Mouse (Mus musculus): ENCODE data around the gene Mknk2.
"Not testable (repeated sequence)": the region's sequence is repeated elsewhere in the genome, so short reads cannot be mapped to it uniquely, and the experiment has no call there.

The Mknk2 gene

DNA sequence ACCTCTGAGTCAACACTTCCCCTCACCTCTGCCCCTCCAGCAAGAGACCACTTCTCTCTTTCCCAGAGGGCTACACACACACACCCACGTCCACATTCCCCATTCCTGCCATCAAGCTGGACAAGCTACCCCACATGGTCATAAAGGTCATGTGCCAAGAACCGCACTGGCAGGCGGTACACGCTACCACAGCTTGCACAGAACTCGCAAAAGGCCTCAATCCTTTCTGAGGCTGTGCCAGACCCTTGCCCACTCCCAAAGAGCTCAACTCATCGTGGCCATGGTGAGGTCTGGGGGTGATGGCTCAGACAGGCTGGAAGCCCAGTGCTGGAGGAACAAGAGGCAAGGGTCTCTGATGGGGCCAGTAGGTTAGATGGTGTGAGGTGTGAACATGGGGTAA lies 23.0 kb downstream of the Mknk2 start:
- in situ Hi-C loops (cut with MboI; ENCODE audit: low sequenced_read_pairs) = no loop called here

DNA sequence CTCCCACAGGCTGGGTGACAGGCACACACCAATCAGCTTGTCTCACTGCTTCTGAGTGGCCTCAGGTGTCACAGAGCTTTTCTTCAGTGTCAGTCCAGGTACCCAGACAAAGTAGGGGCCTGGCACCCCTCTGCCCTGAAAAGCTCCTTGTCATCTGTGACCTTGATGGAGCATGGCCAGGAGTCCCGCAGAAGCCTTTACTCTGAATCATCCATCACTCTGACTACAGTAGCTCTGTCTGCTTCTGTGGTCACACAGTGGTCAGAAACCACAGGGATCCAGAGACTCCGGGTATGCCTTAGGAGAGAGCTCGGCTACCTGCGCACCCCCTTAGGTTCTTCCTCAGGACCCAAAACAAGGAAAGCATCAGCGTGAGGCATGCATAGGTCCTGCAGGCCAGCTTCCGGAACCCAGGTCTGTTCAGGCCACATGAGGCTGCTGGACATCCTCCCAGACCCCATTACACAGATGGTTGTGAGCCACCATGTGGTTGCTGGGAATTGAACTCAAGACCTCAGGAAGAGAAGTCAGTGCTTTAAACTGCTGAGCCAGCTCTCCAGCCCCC lies 24.7 kb downstream of the Mknk2 start:
- in situ Hi-C loops (cut with MboI; ENCODE audit: low sequenced_read_pairs) = no loop called here

DNA sequence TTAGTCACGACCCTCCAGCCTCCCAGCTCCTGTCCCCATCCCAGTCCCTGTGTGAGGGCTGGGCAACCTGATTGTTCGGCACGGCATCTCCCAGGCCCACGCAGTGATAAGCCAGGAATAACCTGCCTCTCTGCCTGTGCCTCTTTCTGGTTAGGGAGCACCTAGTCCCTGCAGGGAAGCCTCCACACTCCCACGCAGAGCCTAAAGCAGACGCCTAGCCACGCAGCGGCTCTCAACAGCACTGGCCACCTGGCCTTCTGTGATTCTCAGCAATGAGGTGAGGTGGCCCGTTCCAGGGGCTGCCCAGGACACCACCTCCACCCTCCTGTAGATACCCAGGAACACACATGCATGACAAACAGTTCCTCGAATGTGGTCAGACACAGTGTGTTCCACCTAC lies 27.5 kb downstream of the Mknk2 start:
- in situ Hi-C loops (cut with MboI; ENCODE audit: low sequenced_read_pairs) = no loop called here

DNA sequence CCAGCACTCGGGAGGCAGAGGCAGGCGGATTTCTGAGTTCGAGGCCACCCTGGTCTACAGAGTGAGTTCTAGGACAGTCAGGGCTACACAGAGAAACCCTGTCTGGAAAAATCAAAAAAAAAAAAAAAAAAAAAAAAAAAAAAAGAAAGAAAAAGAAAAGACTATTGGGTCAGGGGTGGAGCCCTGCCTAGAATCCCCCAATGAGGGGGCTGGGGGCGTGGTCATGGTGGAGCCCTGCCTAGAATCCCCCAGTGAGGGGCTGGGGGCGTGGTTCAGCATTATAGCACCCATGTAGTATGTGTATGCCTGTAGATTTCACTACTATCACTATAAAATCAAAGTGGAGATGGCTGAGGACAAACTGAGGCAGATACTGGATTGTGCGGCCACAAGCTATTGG lies 28.0 kb downstream of the Mknk2 start:
- in situ Hi-C loops (cut with MboI; ENCODE audit: low sequenced_read_pairs) = not testable (repeated sequence)

DNA sequence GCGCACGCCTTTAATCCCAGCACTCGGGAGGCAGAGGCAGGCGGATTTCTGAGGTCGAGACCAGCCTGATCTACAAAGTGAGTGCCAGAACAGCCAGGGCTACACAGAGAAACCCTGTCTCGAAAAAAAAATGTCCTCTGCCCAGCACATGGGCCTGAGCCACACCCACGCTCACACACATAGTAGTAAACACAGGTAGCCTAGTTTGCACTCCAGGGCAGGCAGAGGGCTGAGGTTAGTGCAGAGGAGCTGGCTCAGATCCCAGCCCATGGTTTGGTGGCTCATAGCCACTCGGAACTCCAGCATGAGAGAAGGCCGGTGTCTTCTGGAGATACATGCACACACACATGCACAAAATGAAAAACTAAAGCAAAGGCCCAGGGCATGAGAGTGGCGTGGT lies 31.0 kb downstream of the Mknk2 start:
- in situ Hi-C loops (cut with MboI; ENCODE audit: low sequenced_read_pairs) = no loop called here

DNA sequence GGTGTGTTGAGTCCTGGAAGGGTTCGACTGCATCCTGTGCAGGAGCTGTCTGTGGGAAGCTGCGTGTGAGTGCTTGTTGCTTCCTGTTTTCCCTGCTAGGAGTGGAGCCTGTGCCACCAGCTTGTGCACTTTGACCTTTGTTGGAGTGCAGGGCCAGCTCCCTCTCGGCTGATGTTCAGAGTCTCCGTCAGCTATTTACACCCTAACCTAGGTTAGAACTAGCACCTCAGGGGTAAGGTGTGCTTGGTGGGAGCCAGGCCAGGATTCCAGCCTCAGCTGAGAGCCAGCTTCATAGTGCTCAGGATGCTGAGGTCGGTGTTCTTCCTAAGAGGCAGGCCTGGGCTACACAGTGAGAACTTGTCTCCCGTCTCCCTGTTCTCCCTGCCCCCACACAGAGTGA lies 42.6 kb downstream of the Mknk2 start:
- in situ Hi-C loops (cut with MboI; ENCODE audit: low sequenced_read_pairs) = no loop called here

DNA sequence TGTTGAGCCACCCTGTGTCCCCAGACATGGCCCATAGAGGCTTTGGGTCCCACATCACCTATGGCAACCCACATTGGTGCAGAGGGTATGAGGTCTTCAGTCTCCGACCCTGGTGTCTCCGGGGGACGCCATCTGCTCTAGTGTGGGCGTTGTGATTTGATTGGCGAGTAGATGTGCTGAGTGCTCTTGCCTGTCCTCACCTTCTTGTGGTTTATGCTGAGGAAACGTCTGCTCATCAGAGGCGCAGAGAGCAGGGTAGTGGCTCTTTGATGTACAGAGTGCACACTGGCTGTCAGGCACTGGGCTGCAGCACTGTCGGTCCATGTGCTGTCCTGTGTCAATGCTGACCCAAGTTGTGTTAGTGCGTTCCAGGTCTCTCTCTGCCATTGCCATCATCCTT lies 49.0 kb downstream of the Mknk2 start:
- in situ Hi-C loops (cut with MboI; ENCODE audit: low sequenced_read_pairs) = no loop called here

DNA sequence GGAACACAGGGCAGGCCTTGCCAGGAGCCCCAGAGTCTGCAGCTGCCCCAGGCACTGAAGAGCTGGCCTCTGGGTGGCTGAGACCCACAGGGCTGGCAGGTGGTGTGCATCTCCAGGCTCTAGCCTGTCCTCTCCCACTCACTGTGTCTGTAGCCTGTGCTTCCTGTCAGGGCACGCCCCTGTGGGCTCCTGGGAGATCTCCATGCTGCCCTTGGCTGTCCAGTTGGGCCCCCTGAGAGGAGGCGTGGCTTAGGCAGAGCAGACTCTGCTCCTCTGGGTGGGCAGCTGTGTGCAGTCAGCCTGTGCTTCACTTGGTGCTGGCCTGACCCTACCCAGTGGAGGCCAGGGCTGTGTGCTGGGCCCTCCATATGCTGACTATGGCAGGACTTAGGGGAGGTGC lies 50.2 kb downstream of the Mknk2 start:
- in situ Hi-C loops (cut with MboI; ENCODE audit: low sequenced_read_pairs) = no loop called here

DNA sequence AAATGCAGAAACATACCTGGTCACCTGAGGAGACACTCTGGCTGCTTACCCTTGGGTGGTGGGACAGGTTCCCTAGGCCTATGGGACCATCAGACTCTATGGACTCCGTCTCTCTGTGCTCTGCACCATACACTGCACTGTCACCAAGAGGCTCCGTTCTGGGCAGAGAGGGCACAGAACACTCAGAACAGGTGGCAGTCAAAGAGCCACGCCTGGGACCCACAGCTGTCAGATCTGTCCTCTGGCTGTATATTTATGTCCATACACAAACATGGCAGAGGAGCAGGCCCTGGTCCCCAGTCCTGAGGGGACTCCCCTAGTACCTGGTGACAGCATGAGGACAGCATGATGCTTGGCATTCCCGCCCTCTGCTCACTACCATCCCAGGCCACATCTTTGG lies 52.1 kb downstream of the Mknk2 start:
- in situ Hi-C loops (cut with MboI; ENCODE audit: low sequenced_read_pairs) = no loop called here

DNA sequence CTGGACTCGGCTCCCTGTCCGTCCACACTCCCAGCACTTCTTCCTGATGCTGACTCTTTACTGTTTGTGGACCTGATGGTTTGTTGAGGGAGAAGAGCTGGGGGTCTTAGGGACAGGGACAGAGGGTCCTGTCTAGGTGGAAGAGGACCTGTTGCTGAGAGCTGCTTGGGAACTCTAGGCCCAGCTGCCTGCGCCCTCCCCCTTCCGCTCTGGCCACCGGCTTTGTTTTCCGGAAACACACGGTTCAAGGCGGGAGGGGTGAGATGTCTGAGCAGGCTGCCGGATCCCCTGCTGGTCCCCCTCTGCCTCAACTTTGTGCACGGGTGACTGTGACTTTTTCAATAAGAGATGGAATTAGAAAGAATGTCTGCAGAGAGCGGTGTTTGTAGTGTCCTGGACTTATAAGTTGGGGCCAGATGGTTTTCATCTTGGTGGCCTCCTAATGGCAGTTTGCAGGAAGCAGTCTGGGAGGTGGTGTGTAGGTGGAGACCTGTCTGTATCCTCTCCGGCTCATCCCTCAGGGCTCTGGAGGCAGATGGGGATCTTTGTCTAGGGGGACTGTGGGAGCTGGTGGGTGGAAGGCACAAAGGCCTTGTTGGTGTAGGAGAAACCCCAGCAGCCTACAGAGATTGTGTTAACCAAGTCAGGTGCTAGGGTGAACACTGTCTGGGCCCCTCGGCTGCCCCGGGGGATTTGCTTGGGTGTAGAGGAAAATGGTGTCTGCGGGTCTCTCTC lies 54.3 kb downstream of the Mknk2 start:
- in situ Hi-C loops (cut with MboI; ENCODE audit: low sequenced_read_pairs) = no loop called here

DNA sequence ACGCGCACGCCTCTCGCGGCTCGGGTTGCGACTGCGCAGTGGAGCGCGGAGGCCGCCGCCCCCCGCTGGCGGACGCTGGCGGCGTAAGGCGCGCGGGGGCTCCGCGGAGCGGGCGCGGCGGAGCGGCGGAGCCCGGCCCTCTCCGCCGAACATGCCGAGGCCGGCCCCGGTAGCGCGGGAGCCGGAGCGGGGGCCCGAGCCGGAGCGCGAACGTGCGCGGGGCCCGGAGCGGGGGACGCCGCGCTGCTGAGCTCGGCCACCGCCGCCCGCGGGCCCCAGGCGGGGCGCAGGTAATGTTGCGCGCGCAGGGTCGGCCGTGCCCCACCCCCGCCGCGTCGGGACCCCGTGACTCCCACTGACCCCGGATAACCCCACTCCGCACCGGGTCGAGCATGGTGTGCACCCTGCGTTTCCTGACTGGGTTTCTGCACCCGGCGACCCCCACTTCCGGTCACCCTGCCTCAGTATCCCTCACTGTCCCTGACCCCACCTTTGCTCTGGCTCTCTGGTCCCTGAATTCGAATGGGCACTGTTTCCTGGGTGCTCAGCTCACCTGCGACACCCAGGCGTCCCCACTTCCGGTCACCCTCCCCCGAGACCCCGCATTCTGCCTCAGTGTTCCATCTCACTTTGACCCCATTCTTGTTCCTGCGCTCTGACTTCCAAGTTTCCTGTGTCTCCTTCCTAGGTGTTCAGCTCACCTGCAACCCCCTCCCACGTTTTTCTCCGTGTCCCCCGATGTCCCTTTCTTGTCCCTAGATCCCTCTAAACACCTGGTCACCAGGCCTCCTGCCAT lies 55.1 kb downstream of the Mknk2 start, which contains the start of gene Csnk1g2:
TSS of gene Csnk1g2 (plus strand) at position 178 of the 796 bp plus-strand sequence.
- in situ Hi-C loops (cut with MboI; ENCODE audit: low sequenced_read_pairs) = no loop called here

DNA sequence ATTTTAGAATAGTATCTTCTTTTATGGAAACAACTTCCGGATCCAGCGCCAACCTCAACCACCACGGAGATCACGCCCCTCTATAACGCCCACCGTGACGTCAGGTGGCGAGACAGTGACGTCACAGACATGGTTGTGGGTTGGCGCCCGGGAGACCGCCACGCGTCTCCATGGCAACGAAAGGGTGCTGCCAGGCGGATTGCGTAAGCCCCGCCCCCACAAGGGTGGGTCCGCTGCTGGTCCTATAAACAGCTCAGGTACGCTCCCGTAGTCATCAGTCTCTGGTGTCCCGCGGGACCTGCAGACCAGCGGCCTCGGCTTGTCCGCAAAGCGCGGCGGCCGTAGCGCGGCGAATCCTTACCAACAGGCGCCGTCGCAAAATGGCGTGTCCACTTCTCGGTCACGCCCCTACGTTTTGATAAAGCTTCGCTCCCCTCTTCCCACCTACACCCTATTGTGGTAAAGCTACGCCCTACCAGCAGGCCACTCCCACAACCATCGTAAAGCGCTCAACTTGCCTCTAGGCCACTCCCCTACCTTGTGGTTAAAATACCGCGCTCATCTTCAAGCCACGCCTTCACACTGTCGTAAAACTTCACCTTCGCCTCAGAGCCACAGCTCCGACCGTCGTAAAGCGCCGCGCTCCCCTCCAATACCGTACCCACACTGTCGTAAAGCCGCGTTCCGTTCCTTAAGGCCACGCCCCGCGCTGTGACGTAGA lies 55.8 kb downstream of the Mknk2 start:
- in situ Hi-C loops (cut with MboI; ENCODE audit: low sequenced_read_pairs) = no loop called here

DNA sequence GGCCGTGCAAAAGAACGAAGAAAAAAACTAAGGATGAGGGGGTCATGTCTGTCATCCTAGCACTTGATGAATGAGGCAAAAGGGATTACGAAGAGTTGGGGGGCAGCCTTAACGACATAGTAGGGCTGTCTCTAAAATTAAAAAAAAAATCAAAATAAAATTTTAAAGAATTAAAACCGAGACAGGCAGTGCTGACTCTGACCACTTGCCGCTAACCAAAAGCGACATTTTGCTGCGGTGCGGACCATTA lies 56.3 kb downstream of the Mknk2 start:
- in situ Hi-C loops (cut with MboI; ENCODE audit: low sequenced_read_pairs) = no loop called here

DNA sequence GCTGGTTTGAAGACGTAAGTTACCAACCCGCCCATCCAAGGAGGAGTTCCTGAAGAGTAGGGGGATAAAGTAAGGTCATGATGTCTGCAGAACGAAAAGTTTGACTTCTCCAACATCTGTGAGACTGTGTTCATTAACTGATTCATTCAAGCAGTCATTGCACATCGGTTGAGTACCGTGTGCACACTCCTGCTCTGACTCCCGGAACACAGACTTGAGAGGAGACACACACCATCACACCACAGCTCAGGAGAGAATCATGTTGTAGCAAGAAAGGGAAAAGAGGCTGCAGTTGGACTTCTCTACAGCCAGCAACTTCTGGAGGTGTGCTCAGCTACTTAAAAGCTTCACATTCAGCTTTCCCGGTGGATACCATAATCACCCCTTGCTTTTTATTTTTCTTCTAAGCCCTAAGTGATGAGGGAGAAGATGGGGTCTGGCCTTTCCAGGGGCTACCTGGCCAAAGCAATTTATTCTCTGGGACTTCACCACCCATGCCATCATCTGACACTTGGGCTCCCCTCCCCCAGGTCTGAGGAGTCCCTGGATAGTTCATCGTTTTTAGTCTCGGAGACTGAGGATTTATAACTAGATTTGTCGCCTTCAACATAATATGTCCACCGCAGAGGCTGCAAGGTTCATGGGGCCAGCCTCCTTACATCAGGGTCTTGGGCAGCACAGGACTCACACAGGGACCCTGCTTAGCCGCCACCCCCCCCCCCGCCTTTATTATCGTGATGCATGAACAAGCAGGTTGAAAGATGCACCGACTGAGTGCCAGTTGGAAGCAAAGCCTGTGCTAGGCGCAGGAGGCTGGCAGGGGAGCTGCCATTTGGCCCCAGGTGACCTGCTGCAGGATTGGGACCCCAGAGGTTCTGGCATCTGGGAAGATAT lies 56.9 kb downstream of the Mknk2 start:
- in situ Hi-C loops (cut with MboI; ENCODE audit: low sequenced_read_pairs) = no loop called here

DNA sequence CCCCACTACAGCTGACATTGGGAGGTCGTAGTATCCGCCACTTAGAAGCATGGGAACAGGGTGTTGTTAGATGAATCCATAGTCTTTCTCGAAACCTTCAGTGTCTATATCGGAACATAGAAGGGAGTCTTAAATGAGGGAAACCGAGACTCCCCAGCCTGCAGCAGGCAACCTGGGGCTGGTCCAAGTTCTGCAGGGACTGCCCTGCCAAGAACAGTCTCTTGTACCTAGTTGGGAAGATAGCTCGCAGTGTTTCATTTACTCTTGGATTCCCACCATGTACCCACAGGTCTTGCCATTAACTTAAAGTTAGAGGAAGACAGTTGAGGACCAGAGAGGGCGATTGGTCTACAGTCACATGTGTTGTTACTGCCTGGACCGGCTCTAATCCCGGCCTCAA lies 57.5 kb downstream of the Mknk2 start:
- in situ Hi-C loops (cut with MboI; ENCODE audit: low sequenced_read_pairs) = no loop called here

DNA sequence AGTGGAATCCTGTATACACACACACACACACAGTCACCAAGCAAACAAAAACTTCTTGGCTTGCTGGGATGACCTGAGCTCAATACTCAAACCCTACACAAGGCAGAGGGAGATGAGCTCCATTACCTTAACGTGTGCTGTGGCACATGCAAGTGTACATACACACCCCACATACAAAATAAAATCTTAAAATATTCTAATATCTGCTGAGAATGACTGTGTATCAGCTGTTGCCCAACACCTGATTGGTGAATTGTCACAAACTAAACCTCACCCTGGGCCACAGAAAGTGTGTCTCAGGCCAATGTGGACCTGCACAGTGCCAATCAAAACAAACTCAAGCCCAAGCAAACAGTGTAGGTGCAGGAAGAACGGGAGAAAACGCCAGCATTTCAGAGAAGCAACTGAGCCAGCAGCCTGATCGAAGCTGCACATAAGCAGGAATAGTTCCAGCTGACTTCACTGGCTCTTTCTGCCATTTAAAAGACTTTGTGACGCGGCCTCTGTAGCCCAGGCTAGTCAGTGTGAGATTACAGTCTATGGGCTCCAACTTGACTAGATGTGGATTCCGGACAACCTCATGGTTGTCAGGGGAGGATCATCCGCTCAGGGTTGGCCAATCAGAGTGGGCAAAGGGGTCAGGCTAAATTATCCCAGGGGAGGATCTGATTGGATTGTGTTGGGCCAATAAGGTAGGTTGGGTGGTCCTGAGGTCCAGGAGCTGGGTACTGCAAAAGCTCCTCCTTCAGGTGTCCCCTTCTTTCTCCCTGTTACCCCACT lies 58.3 kb downstream of the Mknk2 start:
- in situ Hi-C loops (cut with MboI; ENCODE audit: low sequenced_read_pairs) = no loop called here

DNA sequence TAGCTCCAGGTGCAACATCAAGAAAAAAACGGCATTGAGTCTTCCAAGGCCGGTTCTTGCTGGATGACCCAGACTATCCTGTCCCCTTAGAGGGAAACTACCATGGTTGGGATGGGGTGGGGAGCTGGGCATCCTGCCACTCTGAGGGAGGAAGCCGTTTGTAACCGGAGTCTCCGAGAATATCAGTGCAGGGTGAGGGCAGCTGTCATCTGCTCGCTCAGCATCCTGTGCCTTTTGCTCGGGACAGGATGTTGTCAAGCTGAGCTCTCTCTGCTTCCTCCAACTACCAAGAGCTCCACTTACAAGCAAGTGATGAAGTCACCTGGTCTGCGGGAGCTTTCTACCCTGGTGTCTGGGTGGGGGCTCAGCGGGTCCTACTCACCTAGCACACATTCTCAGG lies 59.7 kb downstream of the Mknk2 start:
- in situ Hi-C loops (cut with MboI; ENCODE audit: low sequenced_read_pairs) = no loop called here

Data from CH12F3 (cell line).